Mouse (Mus musculus): ENCODE data around the gene Kif26a.
A peak's percentile ranks its signal among the peaks of the same experiment; 100 is the strongest.

Gene Kif26a

GRCm38 (mm10) chr12:112130161-112130860 is 15.7 kb upstream of the Kif26a start:
- DNase-seq (ENCODE audit: low read depth, low spot score), result no peak

DNA sequence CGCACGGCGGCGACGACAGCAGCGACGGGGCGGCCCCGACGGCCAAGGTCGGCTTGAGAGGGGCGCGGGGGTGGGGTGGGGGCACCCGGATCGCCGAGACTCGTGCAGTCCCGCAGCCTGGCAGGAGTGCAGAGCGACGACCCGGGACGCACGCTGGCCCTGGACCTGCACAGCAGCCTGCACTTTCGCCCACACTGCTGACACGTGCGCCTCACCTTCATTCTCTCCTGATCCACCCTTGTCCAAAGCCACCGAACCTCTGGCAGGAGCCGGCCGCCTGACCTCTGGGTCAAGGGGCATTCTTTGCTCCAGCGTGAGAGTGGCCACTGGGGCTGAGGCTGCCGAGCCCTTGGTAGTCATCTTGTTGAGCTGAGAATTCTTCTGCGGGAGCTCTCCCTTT is 15.1 kb upstream of the Kif26a start:
- DNase-seq (ENCODE audit: low read depth, low spot score), result no peak

GRCm38 (mm10) chr12:112140231-112140630 is 5.8 kb upstream of the Kif26a start:
- DNase-seq (ENCODE audit: low read depth, low spot score), result no peak

- DNase-seq (ENCODE audit: low read depth, low spot score), result no peak
Observed at GRCm38 (mm10) chr12:112140745-112141144, 5.3 kb upstream of the Kif26a start.

GRCm38 (mm10) chr12:112141300-112141699 is 4.7 kb upstream of the Kif26a start:
- peak; percentile 75 for DNase-seq (ENCODE audit: low read depth, low spot score)

DNA sequence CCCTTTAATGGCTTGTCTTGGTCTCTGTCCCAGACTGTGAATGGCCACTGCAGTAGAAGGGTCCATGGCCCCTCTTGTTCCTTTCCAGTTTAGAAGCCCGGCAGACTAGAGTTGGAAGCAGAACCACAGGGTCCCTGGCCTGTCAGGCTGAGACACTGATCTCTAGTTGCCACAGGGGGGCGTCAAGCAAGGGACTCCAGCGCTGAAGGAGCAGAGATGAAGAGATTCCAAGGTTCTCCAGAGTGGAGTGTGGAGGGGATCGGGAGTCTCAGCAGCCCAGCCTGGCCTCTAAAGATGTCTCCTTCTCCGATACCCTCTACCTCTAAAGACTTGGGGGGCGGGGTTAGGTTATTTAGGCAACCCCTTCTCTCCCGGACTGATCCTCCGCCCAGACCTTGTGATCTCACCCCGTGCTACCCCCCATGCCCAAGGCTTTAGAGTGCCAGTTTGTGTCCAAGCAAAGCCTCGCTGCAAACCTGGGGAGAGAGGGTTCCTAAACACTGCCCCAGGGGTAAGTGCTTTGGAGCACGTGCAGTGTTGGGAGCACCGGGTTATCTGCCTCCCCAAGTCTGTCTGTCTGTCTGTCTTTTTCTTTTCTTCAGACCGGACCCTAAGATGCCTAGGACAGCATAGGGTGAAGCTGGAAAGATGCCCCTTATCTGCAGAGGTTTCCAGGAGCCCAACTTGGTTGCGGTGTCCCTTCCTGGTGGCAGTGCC is 2.7 kb upstream of the Kif26a start:
- DNase-seq (ENCODE audit: low read depth, low spot score), result no peak

DNA sequence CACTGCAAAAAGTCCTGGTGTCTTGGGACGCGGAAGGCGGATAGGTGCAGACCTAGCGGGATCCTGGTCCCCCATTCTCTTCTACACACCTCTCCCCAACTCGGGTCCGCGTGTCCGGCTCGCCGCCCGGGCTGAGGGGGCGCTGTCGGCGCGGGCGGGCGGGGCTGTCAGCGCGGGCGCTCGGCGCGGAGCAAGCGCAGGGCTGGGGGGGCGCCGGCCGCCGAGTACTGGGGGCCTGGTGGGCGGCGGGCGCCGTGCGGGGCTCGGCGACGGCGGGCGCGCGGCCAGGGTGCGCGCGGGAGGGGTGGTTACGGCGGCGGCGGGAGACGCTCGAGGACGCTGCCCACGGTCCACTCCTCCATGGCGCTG is 2.2 kb upstream of the Kif26a start:
- DNase-seq (ENCODE audit: low read depth, low spot score), result no peak

DNA sequence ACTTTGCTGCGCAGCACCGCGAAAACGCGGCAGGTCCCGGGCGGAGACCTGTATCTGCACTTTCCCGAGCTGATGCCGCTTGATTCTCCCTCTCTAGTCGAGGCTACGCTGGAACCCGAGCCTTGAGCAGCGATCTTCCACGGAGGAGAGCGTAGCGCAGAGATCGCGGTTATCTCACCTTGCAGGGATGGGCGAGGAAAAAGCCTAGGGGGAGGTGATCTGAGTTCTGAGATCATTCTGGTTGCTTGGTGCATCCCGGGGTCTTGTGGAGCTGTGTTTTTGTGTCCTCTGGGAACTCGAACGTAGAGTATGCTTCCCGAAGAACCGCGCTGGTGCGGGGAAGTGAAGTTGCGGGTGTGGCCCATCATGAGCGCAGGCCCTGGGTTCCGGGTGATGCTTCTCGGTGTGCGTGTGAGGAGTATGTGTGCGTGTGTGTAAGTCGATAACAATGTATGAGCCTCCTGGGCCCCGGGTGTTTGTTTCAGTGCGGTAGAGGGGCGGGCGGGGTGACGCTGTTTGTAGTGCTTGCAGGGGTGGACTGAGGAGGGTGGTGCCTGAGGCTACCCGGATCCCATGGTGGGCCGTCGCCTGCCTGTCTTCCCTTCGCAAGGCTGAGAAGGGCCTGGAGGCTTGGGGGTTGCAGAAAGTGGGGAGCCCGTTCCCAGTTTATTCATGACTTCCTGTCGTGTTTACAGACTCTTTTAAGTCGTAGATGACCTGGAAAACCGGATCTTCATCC is 1.5 kb upstream of the Kif26a start:
- no peak for DNase-seq (ENCODE audit: low read depth, low spot score)

- peak; percentile 78 for DNase-seq (ENCODE audit: low read depth, low spot score)
Observed at GRCm38 (mm10) chr12:112145211-112145874, 665 bp upstream of the Kif26a start.

- no peak for DNase-seq (ENCODE audit: low read depth, low spot score)
Observed at GRCm38 (mm10) chr12:112147365-112147764, 1.4 kb downstream of the Kif26a start.

DNA sequence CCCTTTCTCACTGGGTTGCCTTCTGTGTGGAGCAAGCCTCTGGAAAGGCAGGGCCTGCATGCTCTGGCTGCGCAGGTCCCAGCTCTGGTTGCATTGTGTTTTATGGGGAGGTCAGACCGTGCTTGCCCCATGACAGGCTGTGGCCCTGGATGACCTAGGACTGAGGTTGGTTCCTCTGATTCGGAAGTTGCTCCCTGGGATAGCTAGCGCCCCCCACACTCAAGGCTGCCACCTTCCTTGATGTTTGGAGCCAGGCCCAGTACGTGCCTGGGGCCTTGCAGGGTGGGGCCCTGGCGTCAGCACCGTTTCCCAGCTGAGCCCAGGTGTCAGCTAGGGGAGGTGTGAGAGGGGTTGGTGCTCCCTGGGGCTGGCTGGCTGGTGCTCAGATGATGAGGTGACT is 4.0 kb downstream of the Kif26a start:
- DNase-seq (ENCODE audit: low read depth, low spot score), result no peak

GRCm38 (mm10) chr12:112151244-112151979 is 5.4 kb downstream of the Kif26a start:
- DNase-seq (ENCODE audit: low read depth, low spot score), result no peak

- DNase-seq (ENCODE audit: low read depth, low spot score), result no peak
Observed at GRCm38 (mm10) chr12:112151980-112152362, 6.0 kb downstream of the Kif26a start.

DNA sequence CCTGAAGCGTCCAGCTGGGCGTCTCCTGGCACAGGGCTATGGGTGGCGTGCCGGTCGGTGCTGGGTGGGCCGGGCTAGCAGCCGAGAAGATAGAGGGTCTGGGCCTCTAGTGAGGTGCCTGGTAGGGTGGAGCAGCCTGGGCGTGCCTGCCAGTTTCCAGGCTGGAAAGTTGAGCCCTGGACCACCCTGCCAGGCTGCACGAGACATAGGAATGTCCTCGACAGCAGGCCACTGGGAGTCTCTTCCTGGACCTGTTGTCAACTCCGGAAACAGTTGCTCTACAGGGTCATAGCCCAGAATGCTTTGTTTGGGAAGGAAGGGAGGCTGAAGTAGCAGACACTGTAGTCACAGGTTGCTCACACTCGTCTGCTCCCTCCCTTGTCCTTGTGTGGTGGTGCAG is 7.6 kb downstream of the Kif26a start:
- DNase-seq (ENCODE audit: low read depth, low spot score), result no peak

DNA sequence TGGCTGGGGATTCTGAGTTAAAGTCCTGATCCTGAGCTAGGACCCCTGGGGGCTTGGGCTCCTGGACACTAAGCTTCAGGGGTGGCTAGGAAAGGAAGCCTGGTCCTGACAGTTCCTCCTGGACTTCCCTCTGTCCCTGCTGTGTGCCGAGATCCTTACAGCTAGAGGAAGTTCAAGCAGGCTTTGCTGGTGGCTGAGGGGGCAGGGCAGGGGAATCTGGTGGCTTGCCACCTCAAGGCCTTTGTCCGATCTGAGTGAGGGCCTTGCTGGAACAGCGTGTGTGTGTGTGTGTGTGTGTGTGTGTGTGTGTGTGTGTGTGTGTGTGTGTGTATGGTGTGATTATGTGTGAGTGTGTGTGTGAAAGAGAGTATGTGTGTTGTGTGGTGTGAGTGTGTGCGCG is 8.5 kb downstream of the Kif26a start:
- no peak for DNase-seq (ENCODE audit: low read depth, low spot score)

DNA sequence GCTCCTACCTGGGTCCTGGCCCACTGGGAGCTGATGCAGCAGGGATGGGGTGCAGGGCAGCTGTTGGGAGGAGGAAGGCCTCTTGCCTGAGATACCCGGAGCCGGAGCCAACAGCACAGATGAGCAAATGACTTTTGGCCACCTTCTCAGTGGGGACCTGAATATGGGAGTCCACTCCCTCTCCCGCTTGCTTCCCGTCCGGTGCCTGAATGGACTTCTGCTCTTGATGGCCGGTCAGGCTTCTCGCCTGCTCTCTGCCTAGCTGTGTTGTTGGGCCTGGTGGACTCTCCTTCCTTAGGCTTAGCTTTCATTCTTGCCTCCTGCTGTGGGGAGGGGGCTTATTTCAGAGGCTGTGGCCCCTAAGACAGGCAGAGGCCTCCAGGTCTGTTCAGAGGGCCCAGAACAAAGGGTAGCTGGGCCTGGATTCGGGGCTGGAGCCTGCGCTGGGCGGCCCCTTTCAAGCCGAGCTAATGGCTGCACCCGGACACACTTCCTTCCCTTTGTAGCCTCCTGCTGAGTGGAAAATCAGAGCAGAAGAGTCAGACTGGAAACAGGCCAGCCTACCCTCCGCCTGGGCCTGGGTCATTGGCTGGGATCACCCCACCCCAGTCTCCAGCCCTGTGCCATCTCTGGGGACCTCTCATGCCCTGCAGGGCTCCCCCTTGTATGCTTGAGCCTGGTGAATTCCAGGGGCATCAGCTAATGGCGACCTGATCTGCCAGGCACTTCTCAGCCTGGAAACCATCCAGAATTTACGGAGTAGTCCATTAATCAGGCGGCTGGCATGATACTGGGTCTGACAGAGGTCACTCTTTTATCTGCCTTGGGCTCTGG is 9.4 kb downstream of the Kif26a start:
- no peak for DNase-seq (ENCODE audit: low read depth, low spot score)

DNA sequence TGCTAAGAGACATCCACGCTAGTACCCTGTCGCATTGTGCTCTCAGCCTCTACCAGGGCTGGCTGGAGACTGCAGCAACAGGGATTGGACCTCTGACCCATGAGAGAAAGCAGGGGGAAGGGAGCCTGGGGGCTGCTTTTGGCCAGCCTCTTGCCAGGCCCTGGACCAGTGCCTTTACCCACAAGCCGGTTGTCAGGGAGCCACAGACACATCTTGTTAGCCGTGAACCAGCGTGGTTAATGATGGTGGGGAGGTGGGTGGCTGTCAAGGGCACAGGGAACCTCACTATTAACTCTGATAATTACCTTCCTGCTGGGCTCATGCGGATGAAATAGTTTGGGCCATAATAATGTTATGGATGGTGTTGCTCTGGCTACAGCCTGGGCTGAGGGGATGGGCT is 10.8 kb downstream of the Kif26a start:
- no peak for DNase-seq (ENCODE audit: low read depth, low spot score)

- DNase-seq (ENCODE audit: low read depth, low spot score), result no peak
Observed at GRCm38 (mm10) chr12:112158246-112158645, 12.2 kb downstream of the Kif26a start.

DNA sequence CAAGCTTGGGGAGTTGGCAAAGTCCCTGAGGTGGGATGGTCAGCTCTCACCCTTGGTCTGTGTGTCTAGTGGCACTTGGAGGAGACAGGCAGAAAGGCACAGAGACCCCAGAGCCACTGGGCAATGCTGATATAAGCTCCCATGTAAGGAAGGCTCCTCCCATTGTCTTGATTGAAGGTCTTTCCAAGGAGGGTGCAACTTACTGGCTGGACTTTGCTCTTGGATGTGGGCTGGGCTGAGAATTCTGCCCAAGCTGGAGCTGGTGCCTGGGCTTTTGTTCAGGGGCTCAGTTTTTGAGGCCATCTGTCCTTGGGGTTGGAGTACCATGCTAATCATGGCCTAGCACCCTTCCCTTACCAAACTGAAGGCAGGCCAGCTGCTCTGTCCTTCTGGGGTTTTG is 12.8 kb downstream of the Kif26a start:
- DNase-seq (ENCODE audit: low read depth, low spot score), result no peak

GRCm38 (mm10) chr12:112163981-112164839 is 18.2 kb downstream of the Kif26a start:
- no peak for DNase-seq (ENCODE audit: low read depth, low spot score)

All from embryo, embryonic 11.5 days (tissue).